Mouse (Mus musculus): ENCODE data around the gene Scarb1. TPM values are rescaled to one million over a fixed set of nuclear protein-coding genes. Genes with fewer than 3 reads are reported as not detected.

Scarb1 gene
- polyA plus RNA-seq, 1 experiment from 2014 or later, result 36.5 TPM

DNA sequence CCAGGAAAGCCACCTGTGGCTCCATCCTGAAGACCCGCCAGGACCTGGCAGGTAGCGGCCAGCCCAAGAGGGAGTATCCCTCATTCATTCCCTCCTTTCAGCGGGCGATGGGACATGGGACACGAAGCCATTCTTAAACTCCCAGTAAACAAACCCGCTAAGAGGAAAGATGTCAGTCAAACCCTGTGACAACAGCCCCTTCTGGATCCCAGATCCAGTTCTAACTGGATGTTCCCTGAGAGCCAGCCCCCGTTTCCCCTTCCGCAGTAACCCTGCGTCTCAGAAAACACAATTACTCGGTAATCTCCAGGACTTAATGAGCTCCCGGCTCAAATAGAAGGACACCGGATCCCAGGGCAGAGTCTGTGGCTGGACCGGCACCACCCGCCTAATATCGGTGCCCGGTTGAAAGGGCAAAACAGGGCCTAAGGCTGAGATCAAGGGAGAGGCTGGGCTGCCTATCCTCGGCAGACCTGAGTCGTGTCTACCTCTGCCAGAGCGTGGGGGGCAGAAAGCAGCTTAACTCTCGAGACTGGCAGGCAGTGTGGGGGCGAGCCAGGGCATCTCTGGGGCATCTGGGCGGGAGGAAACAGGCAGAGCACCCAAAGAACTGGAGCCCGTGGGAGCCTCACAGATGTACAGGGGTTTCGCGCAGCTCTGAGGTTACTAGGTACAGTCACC, 903 bp downstream of the Scarb1 start:
- WGBS, result 2% methylated on average over 25 of the region's 25 CpGs
- Histone ChIP-seq H3K36me3 (replicated peaks; ENCODE audit: control insufficient read depth, insufficient read depth) (no peaks in the 10 kb centered on the region), H3K9me3 (ENCODE audit: control insufficient read depth, low read length) (no peaks in the 10 kb centered on the region), H3K9ac (peak overlapping the region; percentile 71), H3K4me1 (replicated peaks; ENCODE audit: control insufficient read depth, insufficient read depth, low read length) (peaks cover 13% of the 10 kb centered on the region; the same call in 1 of the 2 replicates), H3K4me3 (replicated peaks; ENCODE audit: low read length) (peak overlapping the region; percentile 51), H3K27ac (no peak overlapping the region), H3K4me2 (replicated peaks) (peak overlapping the region; percentile 75), H3K27me3 (ENCODE audit: control insufficient read depth, insufficient read depth, low read length) (0 out of 2 replicates have a peak, but pooled peaks cover 15% of the 10 kb centered on the region)
- no peak for ATAC-seq (ENCODE audit: low FRiP score)
- DNase-seq (ENCODE audit: low spot score), result no peak

DNA sequence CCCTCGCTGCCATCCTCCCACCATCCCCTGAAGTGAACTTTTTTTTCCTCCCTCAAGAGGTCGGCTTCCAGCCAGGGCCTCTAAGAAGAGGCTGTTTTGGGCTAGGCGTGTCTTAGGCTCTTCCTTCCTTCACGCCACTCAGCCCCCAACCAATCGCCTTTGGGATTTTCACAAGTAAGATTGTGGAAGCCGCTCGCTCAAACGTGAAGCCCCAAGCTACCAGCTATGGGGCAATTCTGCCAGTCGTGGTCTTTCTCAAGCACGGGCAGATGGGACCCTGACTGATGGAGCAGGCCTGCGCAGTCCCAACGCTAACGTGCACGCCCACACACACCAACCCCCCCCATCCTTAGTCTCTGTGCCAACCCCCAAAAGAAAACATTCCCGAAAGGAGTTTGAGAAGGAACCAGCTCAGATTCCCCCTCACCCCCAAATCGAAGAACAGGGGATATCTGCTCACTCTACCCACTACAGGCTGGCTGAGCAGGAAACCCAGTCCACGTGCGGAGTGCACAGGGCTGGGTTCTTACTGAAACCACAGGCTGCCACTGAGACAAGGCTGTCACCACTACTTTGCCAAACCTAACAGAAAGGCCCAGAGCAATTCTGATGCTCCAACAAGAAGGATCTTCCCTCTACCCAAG, 1.7 kb downstream of the Scarb1 start:
- Histone ChIP-seq H3K9me3 (ENCODE audit: control insufficient read depth, low read length) (no peaks in the 10 kb centered on the region), H3K27ac (no peak overlapping the region), H3K4me2 (replicated peaks) (peak overlapping the region; percentile 75), H3K36me3 (replicated peaks; ENCODE audit: control insufficient read depth, insufficient read depth) (no peaks in the 10 kb centered on the region), H3K4me1 (replicated peaks; ENCODE audit: control insufficient read depth, insufficient read depth, low read length) (peaks cover 13% of the 10 kb centered on the region; the same call in 1 of the 2 replicates), H3K4me3 (replicated peaks; ENCODE audit: low read length) (peak overlapping the region; percentile 51), H3K9ac (0 out of 2 replicates have a peak overlapping the region, but pooled peaks have one; percentile 16), H3K27me3 (ENCODE audit: control insufficient read depth, insufficient read depth, low read length) (0 out of 2 replicates have a peak, but pooled peaks cover 15% of the 10 kb centered on the region)
- DNase-seq (ENCODE audit: low spot score), result no peak
- 3% methylated on average over 18 of the region's 18 CpGs for WGBS
- ATAC-seq (ENCODE audit: low FRiP score), result no peak

DNA sequence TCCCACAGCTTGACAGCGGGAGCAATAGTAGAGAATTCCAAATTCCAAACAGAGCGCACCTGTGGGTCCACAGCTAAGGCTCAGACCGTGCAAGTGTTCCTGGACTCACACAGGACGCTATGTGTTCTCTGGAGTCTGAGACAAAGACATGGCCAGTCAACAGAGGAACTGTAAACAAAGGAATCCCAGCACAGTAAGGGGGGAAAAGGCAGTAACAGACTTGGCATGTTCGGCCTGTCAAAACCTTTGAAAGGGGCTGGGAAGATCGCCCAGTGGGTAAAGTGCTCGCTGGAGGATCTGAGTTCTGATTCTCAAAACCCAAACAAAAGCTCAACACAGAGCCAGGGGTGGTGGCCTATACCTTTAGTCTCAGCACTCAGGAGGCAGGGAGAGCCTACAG, 3.4 kb downstream of the Scarb1 start:
- H3K27ac ChIP-seq, result no peak overlapping the region
- DNase-seq (ENCODE audit: low spot score) (no peak), ATAC-seq (ENCODE audit: low FRiP score) (no peak)
- 52% methylated on average over 7 of the region's 7 CpGs for WGBS
- H3K4me1 ChIP-seq (replicated peaks; ENCODE audit: control insufficient read depth, insufficient read depth, low read length), result peaks cover 13% of the 10 kb centered on the region; the same call in 1 of the 2 replicates
- no peak overlapping the region for H3K4me2 ChIP-seq (replicated peaks)
- H3K36me3 ChIP-seq (replicated peaks; ENCODE audit: control insufficient read depth, insufficient read depth), result no peaks in the 10 kb centered on the region
- H3K9ac ChIP-seq, result no peak overlapping the region
- H3K9me3 ChIP-seq (ENCODE audit: control insufficient read depth, low read length), result no peaks in the 10 kb centered on the region
- H3K27me3 ChIP-seq (ENCODE audit: control insufficient read depth, insufficient read depth, low read length), result 0 out of 2 replicates have a peak, but pooled peaks cover 15% of the 10 kb centered on the region
- no peak overlapping the region for H3K4me3 ChIP-seq (replicated peaks; ENCODE audit: low read length)

DNA sequence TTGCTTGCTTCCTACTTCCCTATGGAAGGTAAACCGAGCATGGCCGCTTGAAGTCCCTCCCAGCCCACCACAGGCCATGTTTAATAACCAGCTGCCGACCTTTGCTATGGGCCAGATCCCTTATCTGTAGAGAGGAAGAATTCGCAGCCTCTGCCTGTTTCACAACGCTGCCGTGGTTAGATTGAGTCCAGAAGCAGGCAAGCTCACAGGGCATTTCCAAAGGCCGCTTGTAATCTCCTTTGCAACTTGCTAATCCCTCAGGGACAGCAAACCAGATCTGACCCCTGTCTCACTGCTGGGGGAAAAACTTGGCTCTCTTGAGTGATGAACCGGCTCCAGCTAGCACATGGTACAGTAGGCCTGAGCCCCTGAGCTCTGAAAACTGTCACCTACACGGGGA, 3.9 kb downstream of the Scarb1 start:
- Histone ChIP-seq H3K4me2 (replicated peaks) (no peak overlapping the region), H3K4me1 (replicated peaks; ENCODE audit: control insufficient read depth, insufficient read depth, low read length) (peaks cover 13% of the 10 kb centered on the region; the same call in 1 of the 2 replicates), H3K27ac (no peak overlapping the region), H3K4me3 (replicated peaks; ENCODE audit: low read length) (no peak overlapping the region), H3K9me3 (ENCODE audit: control insufficient read depth, low read length) (no peaks in the 10 kb centered on the region), H3K36me3 (replicated peaks; ENCODE audit: control insufficient read depth, insufficient read depth) (no peaks in the 10 kb centered on the region), H3K27me3 (ENCODE audit: control insufficient read depth, insufficient read depth, low read length) (0 out of 2 replicates have a peak, but pooled peaks cover 15% of the 10 kb centered on the region), H3K9ac (no peak overlapping the region)
- no peak for DNase-seq (ENCODE audit: low spot score)
- ATAC-seq (ENCODE audit: low FRiP score), result no peak
- WGBS, result 57% methylated on average over 9 of the region's 9 CpGs

DNA sequence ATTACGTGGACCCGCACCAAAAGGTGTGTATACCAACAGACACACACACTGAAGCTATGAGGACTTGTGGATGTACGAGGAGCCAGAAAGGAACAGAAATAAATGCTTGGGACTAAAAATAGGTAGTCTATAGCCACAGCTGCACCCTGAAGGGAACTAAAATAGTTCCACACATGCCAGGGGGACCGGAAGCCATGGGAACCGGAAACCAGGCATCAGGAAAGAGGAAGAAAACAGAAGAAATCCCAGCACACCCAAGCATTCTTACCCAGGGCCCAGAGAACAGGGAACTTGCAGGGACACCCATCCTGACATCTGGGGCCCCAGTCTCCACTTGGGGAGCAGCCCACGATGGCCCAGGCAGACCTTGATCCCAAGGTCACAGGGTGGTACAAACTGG, 7.9 kb downstream of the Scarb1 start:
- DNase-seq (ENCODE audit: low spot score) (no peak), ATAC-seq (ENCODE audit: low FRiP score) (no peak)
- no peak overlapping the region for H3K4me3 ChIP-seq (replicated peaks; ENCODE audit: low read length)
- H3K9ac ChIP-seq, result no peak overlapping the region
- H3K4me2 ChIP-seq (replicated peaks), result no peak overlapping the region
- no peaks in the 10 kb centered on the region for H3K27me3 ChIP-seq (ENCODE audit: control insufficient read depth, insufficient read depth, low read length)
- no peaks in the 10 kb centered on the region; the same call in 1 of the 2 replicates for H3K4me1 ChIP-seq (replicated peaks; ENCODE audit: control insufficient read depth, insufficient read depth, low read length)
- H3K36me3 ChIP-seq (replicated peaks; ENCODE audit: control insufficient read depth, insufficient read depth), result no peaks in the 10 kb centered on the region
- no peak overlapping the region for H3K27ac ChIP-seq
- H3K9me3 ChIP-seq (ENCODE audit: control insufficient read depth, low read length), result no peaks in the 10 kb centered on the region
- 86% methylated on average over 6 of the region's 6 CpGs for WGBS

DNA sequence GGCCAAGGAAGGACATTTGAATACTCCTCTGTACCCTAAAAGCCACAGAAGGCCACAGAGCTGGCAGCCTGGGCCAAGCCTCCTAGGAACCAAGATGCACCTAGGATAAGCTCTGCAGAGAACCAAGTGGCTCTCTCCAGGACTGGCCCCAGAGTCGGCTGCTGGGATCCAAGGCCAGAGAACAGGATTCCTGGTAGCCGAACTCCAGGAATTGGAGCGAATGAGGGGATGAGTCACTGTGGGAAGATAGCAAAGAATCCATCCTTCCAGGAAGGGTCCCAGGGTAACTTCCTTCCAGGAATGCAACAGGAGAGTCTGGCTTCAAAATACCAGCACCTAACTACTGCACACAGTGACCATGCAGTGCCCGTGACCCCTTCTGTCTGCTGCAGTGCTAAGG, 8.6 kb downstream of the Scarb1 start:
- ATAC-seq (ENCODE audit: low FRiP score) (no peak), DNase-seq (ENCODE audit: low spot score) (no peak)
- Histone ChIP-seq H3K4me3 (replicated peaks; ENCODE audit: low read length) (no peak overlapping the region), H3K4me2 (replicated peaks) (no peak overlapping the region), H3K27me3 (ENCODE audit: control insufficient read depth, insufficient read depth, low read length) (no peaks in the 10 kb centered on the region), H3K27ac (no peak overlapping the region), H3K4me1 (replicated peaks; ENCODE audit: control insufficient read depth, insufficient read depth, low read length) (no peaks in the 10 kb centered on the region; the same call in 1 of the 2 replicates), H3K9ac (no peak overlapping the region), H3K36me3 (replicated peaks; ENCODE audit: control insufficient read depth, insufficient read depth) (no peaks in the 10 kb centered on the region), H3K9me3 (ENCODE audit: control insufficient read depth, low read length) (no peaks in the 10 kb centered on the region)
- WGBS, result 85% methylated on average over 4 of the region's 4 CpGs

DNA sequence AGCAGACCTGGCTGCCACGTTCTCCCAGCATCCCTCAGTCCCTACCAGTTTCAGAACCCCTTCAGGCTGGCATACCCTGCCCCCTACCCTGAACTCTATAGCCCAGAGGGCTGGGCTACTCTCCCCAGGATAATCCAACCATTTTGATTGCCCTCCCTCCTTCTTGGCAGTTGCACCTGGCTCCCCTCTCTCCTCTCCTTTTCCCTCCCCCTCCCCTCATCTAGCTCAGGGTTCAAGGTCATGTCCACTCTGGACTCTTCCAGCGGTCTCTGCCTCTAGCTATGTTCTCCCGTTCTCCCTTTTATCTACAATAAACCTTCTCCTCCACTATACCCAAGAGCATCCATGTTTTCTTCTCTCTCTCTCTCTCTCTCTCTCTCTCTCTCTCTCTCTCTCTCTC, 9.1 kb downstream of the Scarb1 start:
- no peaks in the 10 kb centered on the region for H3K27me3 ChIP-seq (ENCODE audit: control insufficient read depth, insufficient read depth, low read length)
- H3K4me2 ChIP-seq (replicated peaks), result no peak overlapping the region
- no peak overlapping the region for H3K9ac ChIP-seq
- no peaks in the 10 kb centered on the region; the same call in 1 of the 2 replicates for H3K4me1 ChIP-seq (replicated peaks; ENCODE audit: control insufficient read depth, insufficient read depth, low read length)
- 50% methylated on average over 3 of the region's 3 CpGs for WGBS
- no peak overlapping the region for H3K4me3 ChIP-seq (replicated peaks; ENCODE audit: low read length)
- H3K9me3 ChIP-seq (ENCODE audit: control insufficient read depth, low read length), result no peaks in the 10 kb centered on the region
- DNase-seq (ENCODE audit: low spot score) (no peak), ATAC-seq (ENCODE audit: low FRiP score) (no peak)
- no peaks in the 10 kb centered on the region for H3K36me3 ChIP-seq (replicated peaks; ENCODE audit: control insufficient read depth, insufficient read depth)
- H3K27ac ChIP-seq, result no peak overlapping the region

DNA sequence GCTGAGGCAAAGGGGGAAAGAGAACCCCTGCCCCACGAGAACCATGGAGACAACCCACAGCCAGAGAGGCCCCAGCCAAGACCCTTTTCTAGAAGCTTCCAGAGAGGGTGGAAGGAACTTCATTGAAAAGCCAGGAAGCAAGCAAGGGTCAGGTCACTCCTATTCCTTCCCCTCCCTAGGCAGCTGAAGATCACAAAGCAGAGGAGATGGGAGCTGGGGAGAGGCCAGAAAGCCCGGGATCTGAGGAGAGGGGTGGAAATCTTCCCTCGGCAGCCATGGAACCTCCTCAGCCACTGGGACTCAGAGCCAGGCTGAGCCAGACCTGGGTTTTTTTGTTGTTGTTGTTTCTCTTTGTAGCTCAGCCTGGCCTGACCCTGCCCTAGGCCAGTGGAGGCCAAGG, 9.8 kb downstream of the Scarb1 start:
- H3K36me3 ChIP-seq (replicated peaks; ENCODE audit: control insufficient read depth, insufficient read depth), result no peaks in the 10 kb centered on the region
- WGBS, result 37% methylated on average over 3 of the region's 3 CpGs
- H3K4me3 ChIP-seq (replicated peaks; ENCODE audit: low read length), result no peak overlapping the region
- H3K9me3 ChIP-seq (ENCODE audit: control insufficient read depth, low read length), result no peaks in the 10 kb centered on the region
- no peak overlapping the region for H3K9ac ChIP-seq
- H3K27ac ChIP-seq, result no peak overlapping the region
- ATAC-seq (ENCODE audit: low FRiP score) (no peak), DNase-seq (ENCODE audit: low spot score) (no peak)
- no peaks in the 10 kb centered on the region for H3K27me3 ChIP-seq (ENCODE audit: control insufficient read depth, insufficient read depth, low read length)
- H3K4me2 ChIP-seq (replicated peaks), result no peak overlapping the region
- no peaks in the 10 kb centered on the region; the same call in 1 of the 2 replicates for H3K4me1 ChIP-seq (replicated peaks; ENCODE audit: control insufficient read depth, insufficient read depth, low read length)

DNA sequence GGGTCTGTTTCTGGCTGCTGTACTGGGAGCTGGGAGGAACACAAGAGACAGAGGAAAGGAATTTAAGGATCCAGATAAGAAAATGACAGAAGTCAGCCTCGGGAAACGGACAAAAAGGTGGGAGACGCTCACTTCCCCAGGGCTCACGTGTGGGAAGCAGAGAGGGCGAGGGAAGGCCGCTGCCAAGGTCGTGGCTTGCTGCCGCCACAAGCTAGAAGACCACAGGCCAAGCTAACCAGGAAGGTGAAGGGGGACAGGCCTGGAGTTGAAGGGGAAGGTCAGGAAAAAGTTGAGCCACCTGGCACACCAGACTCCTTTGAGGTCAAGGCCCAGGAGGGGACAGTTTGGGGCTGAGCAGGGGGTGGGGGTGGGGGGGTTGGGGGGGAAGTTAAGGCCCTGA, 10.2 kb downstream of the Scarb1 start:
- Histone ChIP-seq H3K4me1 (replicated peaks; ENCODE audit: control insufficient read depth, insufficient read depth, low read length) (no peaks in the 10 kb centered on the region; the same call in 1 of the 2 replicates), H3K4me3 (replicated peaks; ENCODE audit: low read length) (no peak overlapping the region), H3K9me3 (ENCODE audit: control insufficient read depth, low read length) (no peaks in the 10 kb centered on the region), H3K36me3 (replicated peaks; ENCODE audit: control insufficient read depth, insufficient read depth) (no peaks in the 10 kb centered on the region), H3K9ac (no peak overlapping the region), H3K27me3 (ENCODE audit: control insufficient read depth, insufficient read depth, low read length) (no peaks in the 10 kb centered on the region), H3K27ac (no peak overlapping the region), H3K4me2 (replicated peaks) (no peak overlapping the region)
- no peak for DNase-seq (ENCODE audit: low spot score)
- ATAC-seq (ENCODE audit: low FRiP score), result no peak
- 79% methylated on average over 8 of the region's 8 CpGs for WGBS

Data from hindbrain, embryonic 14.5 days (tissue).